Mouse (Mus musculus): ENCODE data around the gene Prdm16.

Prdm16 gene

GRCm38 (mm10) chr4:154602409-154602808 is 34.3 kb downstream of the Prdm16 start:
- no peak for DNase-seq

DNA sequence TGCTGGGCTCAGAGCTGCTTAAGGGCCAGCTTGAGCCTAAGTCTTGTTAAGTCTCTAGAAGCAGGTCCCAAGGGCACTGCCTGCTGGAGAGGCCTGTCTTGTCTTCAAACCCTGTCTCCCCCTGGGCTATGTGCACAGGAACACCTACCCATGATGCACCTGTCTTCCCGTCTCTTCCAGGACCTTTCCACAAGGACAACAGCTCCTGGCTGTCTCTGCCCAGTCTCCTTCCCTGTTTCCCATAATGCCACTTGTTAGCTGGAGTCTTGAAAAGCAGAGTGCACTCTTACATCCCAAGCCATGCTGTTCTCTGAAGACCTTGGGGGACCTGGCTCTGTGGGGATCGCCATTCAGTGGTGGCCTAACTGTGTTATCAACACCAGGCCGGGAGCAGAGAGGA is 35.7 kb downstream of the Prdm16 start:
- DNase-seq: no peak

DNA sequence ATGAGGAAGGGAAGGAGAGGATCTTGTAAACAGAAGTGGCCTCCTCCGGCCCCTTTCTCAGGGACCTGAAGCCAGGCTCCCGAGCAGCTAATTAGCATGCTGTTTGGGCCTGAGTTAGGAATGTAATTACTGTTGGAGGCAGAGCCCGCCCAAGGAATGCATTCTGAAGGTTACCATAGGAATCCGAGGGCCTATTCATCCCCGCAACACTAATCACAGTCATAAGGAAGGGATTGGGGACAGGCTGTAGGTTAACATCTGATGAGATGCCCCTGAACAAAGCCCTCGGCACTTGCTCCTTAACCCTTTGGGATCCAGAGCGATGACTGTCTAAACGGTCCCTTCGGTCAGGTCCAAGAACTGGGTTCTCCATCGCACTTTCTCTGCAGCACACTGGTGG is 36.7 kb downstream of the Prdm16 start:
- DNase-seq: no peak

GRCm38 (mm10) chr4:154598357-154598756 is 38.3 kb downstream of the Prdm16 start:
- no peak for DNase-seq

DNA sequence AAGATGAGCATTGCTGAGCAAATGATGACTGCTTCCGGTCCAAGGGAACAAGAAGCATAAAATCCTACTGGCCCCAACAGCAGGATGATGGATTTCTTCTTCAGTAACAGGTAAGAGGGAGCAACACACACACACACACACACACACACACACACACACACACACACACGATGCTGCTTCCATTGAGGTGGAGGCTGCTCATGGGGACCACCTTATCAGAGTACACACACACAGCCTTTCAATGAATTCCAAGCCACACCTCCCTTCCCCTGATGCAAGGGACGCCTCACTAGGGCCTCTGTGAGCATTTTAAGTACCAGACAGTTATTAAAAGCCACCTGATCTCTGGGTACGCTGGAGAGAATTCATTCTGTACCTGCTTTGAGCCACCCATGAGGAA is 39.9 kb downstream of the Prdm16 start:
- DNase-seq: no peak

GRCm38 (mm10) chr4:154594761-154595556 is 41.7 kb downstream of the Prdm16 start:
- no peak for DNase-seq

- DNase-seq: no peak
Measured at GRCm38 (mm10) chr4:154594116-154594760, 42.4 kb downstream of the Prdm16 start.

DNA sequence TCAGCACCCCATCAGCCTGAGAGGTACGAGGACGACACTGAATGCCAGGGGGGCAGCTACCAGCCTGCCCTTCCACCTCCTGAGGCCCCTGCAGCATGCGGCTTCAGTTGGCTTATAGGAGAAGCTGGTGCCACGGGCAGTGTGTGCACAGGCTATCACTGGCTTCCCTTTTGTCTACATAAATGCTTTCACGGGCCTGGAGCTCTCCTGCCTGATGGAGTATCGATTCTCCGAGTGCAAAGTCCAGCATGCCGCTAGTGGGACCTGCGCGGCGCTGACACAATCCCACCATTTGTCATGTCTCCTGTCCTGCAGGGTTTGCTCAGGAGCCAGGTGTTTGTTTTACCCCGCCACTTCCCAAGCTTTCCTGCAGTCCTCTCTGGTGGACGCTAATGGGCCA is 44.1 kb downstream of the Prdm16 start:
- no peak for DNase-seq

- DNase-seq: no peak
Measured at GRCm38 (mm10) chr4:154590910-154591309, 45.8 kb downstream of the Prdm16 start.

GRCm38 (mm10) chr4:154586334-154586733 is 50.3 kb downstream of the Prdm16 start:
- no peak for DNase-seq

DNA sequence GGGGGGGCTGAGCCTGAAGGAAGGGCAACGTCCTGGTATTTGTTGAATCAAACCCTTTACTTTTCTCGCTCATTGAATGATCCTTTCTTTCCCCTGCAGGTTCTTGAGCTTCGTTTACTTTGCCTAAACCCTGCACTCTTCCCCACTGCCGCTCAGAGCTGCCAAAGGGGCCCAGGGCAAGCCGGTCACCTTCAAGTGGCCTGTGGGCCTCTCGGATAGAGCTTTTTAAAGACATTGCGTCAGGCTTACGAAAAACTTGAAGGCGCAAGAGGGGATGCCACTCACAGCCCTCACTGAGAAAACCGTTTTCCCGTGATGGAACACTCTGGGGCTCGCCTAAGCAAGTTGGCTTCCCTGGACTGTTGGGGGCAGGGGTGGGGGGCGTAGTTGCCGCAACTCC is 50.9 kb downstream of the Prdm16 start:
- no peak for DNase-seq

- DNase-seq: no peak
Measured at GRCm38 (mm10) chr4:154583712-154584111, 53.0 kb downstream of the Prdm16 start.

GRCm38 (mm10) chr4:154582607-154583236 is 54.0 kb downstream of the Prdm16 start:
- DNase-seq: no peak

DNA sequence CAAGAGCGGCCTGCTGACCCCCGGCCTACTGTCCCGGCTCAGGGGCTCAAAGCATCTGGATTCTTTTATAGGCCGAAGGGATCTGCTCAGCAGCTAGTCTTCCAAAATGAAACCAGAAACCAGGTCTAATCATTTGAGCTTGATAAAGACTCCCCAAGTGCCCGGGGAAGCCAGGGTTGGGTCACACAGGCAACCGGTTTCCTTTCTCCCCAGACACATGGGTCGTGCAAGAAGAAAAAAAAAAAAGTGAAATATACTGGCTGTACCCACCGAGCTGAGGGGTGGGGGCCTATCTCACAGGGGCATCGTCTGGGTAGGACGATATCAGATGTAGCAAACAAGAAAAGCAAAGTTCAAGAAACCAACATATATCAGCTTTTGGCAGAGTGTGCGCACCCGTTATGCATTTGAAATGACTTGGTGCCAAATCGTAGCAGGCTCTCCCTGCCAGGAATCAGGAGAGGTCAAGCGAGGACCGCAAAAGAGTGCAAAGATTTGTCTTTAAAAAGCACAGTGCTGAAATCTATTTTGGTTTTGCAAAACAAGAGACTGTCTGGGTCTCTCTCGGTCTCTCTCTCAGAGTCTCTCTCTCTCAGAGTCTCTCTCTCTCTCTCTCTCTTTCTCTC is 55.3 kb downstream of the Prdm16 start:
- DNase-seq: no peak

- DNase-seq: no peak
Measured at GRCm38 (mm10) chr4:154574208-154574875, 62.3 kb downstream of the Prdm16 start.

DNA sequence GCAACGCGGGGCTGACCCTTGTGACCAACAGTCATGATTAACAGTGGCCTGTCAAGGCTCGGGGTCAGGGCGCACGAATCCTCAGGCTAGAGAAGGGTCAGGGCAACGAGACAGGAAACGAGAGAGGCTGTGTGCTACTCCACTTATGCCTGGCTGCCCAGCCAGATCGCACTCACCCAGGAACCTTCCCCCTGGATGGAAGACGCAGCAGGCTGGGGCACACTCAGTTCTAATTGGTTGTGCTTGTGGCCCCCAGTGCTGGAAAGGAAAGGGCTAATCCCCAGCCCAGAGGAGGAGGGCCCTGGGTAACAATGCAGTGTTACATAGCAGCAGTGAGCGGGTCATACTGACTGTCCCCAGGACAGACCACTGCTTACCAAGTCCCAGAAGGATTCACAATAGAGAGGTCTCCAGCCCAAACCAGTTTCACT is 66.2 kb downstream of the Prdm16 start:
- no peak for DNase-seq

DNA sequence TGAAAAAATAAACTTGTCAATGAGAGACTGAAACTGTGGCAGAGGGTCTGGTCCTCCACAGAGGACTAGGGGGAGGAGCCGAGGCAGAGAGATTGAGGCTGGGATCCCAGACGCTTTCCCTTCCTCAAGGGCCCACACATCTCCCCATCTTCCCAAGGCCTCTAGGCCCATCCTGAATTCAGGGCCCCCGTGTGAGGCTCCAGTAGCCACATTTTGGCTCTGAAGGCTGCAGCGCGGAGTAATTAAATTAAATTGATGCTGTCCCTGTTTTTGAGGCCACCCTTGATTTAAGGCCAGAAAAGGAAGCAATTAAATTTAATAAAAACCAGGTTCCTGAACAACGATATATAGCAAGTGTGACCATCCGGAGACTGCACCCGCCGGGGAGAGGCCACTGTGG is 66.8 kb downstream of the Prdm16 start:
- no peak for DNase-seq

- no peak for DNase-seq
Measured at GRCm38 (mm10) chr4:154568798-154569197, 67.9 kb downstream of the Prdm16 start.

DNA sequence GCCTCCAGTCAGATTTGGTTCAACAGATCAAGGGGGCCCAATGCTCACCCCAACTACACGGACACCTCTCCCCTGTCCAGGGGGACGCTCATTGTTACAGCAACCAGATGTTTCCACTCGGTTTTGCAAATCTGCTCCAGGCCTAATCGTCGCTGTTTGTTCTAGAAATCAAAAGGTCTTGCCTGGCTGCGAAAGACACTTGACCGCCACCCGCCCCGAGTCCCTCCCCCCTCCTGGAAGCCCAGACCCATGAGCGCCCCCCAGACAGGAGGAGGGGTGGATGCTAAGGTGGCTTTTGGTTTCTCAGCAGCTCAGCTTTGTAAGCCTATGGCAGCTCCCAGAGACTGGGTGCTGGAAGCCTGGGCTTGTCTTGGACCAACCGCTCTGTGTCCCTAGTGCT is 68.7 kb downstream of the Prdm16 start:
- no peak for DNase-seq

DNA sequence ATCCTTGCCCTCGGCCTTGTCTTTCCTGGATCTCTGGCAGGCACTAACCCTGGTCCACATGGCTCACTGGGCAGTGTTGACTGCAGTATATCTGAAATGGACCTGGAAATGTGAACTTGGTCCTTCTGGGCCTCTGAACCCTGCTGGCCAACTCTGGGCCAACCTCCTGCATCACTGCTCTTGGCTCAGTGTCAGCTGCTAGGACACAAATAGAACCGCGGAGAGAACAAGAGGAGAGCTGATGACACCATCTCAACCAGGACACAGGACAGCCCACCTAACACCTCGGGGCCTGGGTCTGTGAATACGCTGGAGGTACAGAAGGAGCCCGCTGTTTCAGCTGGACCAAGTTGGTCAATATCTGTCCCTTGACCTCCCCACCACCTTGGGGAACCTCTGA is 73.5 kb downstream of the Prdm16 start:
- DNase-seq: no peak

DNA sequence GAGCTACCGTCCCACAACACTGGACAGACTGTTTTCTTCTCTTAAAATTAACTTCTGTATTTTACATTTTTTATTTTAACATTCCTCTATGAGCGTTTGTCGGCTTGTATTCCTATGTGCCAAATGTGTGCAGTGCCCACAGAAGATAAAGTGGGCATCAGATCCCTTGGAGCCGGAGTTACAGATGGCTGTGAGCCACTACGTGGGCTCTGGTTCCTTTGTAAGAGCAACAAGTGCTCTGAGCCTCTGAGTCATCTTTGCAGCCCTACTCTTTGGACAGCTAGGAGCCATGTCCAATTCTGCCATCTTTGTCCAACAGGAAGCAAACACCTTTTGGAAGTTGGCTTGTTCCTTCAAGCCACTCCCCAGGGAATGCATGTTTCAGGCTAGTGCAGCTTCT is 78.6 kb downstream of the Prdm16 start:
- no peak for DNase-seq

DNA sequence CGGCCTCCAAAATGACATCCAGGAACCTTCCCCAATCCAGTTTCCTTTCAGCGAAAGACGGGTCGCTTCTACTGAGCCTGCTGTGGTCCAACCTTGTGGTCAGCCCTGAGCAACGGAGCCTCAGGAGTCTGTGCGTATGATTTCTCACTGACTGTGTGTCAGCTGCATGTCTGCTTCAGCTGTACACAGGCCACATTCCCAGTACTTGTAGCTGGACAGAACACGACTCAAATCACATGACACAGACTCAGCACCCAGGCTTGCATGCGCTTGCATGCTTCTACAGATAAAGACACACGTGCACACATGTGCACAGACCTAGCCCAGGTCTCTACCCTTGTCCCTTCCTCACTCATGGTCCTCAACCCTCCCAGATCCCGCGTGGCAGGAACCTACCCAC is 79.5 kb downstream of the Prdm16 start:
- DNase-seq: no peak

- no peak for DNase-seq
Measured at GRCm38 (mm10) chr4:154556418-154556817, 80.3 kb downstream of the Prdm16 start.

All from cerebellum, adult 11-12 months (tissue).